Mouse (Mus musculus): ENCODE data around the gene Syne1. TPM values are rescaled to one million over a fixed set of nuclear protein-coding genes. Genes with fewer than 3 reads are reported as not detected.

Syne1 gene
- total RNA-seq, 1 experiment, result 7.1 TPM

- no peak overlapping the region for H3K4me3 ChIP-seq (ENCODE audit: insufficient read depth in 1 of 2, low read depth in 1 of 2, low read length in 2 of 2, poor library complexity in 1 of 2, severe bottlenecking in 1 of 2)
- TF ChIP-seq ZC3H11A (IDR thresholded peaks at IDR 0.05; ENCODE audit: borderline replicate concordance, low read depth, low read length), result no peak
- TF ChIP-seq HCFC1 (IDR thresholded peaks at IDR 0.05; ENCODE audit: borderline replicate concordance, insufficient read depth, low read length), result no peak
- TF ChIP-seq CHD2 (IDR thresholded peaks at IDR 0.05; ENCODE audit: low read depth, low read length), result no peak
- TF ChIP-seq MAFK (IDR thresholded peaks at IDR 0.05; ENCODE audit: insufficient read depth, low read depth, low read length), result no peak
- no peak for TF ChIP-seq ZNF384 (IDR thresholded peaks at IDR 0.05; ENCODE audit: low read depth, low read length)
- H3K36me3 ChIP-seq (ENCODE audit: control insufficient read depth, insufficient read depth, low read length, poor library complexity, severe bottlenecking), result no peaks in the 10 kb centered on the region
- H3K4me1 ChIP-seq (ENCODE audit: control insufficient read depth in 2 of 2, insufficient read depth in 2 of 2, low read length in 2 of 2, poor library complexity in 1 of 2), result no peaks in the 10 kb centered on the region
- no peak overlapping the region for H3K9ac ChIP-seq (ENCODE audit: insufficient read depth, low read depth, low read length, poor library complexity, severe bottlenecking)
- in situ Hi-C loops (cut with MboI; ENCODE audit: low sequenced_read_pairs in 2 of 2, unreplicated experiment in 2 of 2), result loop anchor here in 1 of 2 experiments (25.0 kb wide), 1 partner anchor 755 kb away; no protein-coding TSS in a partner anchor
- H3K9me3 ChIP-seq (ENCODE audit: control insufficient read depth, insufficient read depth, low read depth, low read length), result no peaks in the 10 kb centered on the region
- no peak overlapping the region for H3K27ac ChIP-seq (ENCODE audit: insufficient read depth, low read depth, low read length, poor library complexity, severe bottlenecking)
- DNase-seq (ENCODE audit: low read depth, low spot score), result no peak
Measured at GRCm38 (mm10) chr10:5167481-5167880, 383.8 kb downstream of the Syne1 start.

GRCm38 (mm10) chr10:5165439-5165838 lies 385.8 kb downstream of the Syne1 start:
- Histone ChIP-seq H3K27ac (ENCODE audit: insufficient read depth, low read depth, low read length, poor library complexity, severe bottlenecking) (no peak overlapping the region), H3K9me3 (ENCODE audit: control insufficient read depth, insufficient read depth, low read depth, low read length) (no peaks in the 10 kb centered on the region), H3K4me1 (ENCODE audit: control insufficient read depth in 2 of 2, insufficient read depth in 2 of 2, low read length in 2 of 2, poor library complexity in 1 of 2) (0 out of 4 replicates have a peak, but pooled peaks cover 0 to 1% of the 10 kb centered on the region in 2 experiments), H3K9ac (ENCODE audit: insufficient read depth, low read depth, low read length, poor library complexity, severe bottlenecking) (no peak overlapping the region), H3K36me3 (ENCODE audit: control insufficient read depth, insufficient read depth, low read length, poor library complexity, severe bottlenecking) (no peaks in the 10 kb centered on the region), H3K4me3 (ENCODE audit: insufficient read depth in 1 of 2, low read depth in 1 of 2, low read length in 2 of 2, poor library complexity in 1 of 2, severe bottlenecking in 1 of 2) (no peak overlapping the region)
- TF ChIP-seq MAFK (IDR thresholded peaks at IDR 0.05; ENCODE audit: insufficient read depth, low read depth, low read length) (no peak), ZNF384 (IDR thresholded peaks at IDR 0.05; ENCODE audit: low read depth, low read length) (no peak), CHD2 (IDR thresholded peaks at IDR 0.05; ENCODE audit: low read depth, low read length) (no peak), HCFC1 (IDR thresholded peaks at IDR 0.05; ENCODE audit: borderline replicate concordance, insufficient read depth, low read length) (no peak), ZC3H11A (IDR thresholded peaks at IDR 0.05; ENCODE audit: borderline replicate concordance, low read depth, low read length) (no peak)
- no peak for DNase-seq (ENCODE audit: low read depth, low spot score)
- in situ Hi-C loops (cut with MboI; ENCODE audit: low sequenced_read_pairs in 2 of 2, unreplicated experiment in 2 of 2), result loop anchor here in 1 of 2 experiments (25.0 kb wide), 1 partner anchor 753 kb away; no protein-coding TSS in a partner anchor

GRCm38 (mm10) chr10:5163770-5164169 lies 387.5 kb downstream of the Syne1 start:
- no peak for DNase-seq (ENCODE audit: low read depth, low spot score)
- H3K4me1 ChIP-seq (ENCODE audit: control insufficient read depth in 2 of 2, insufficient read depth in 2 of 2, low read length in 2 of 2, poor library complexity in 1 of 2), result 0 out of 4 replicates have a peak, but pooled peaks cover 0 to 1% of the 10 kb centered on the region in 2 experiments
- TF ChIP-seq MAFK (IDR thresholded peaks at IDR 0.05; ENCODE audit: insufficient read depth, low read depth, low read length) (no peak), CHD2 (IDR thresholded peaks at IDR 0.05; ENCODE audit: low read depth, low read length) (no peak), HCFC1 (IDR thresholded peaks at IDR 0.05; ENCODE audit: borderline replicate concordance, insufficient read depth, low read length) (no peak), ZNF384 (IDR thresholded peaks at IDR 0.05; ENCODE audit: low read depth, low read length) (no peak), ZC3H11A (IDR thresholded peaks at IDR 0.05; ENCODE audit: borderline replicate concordance, low read depth, low read length) (no peak)
- no peak overlapping the region for H3K27ac ChIP-seq (ENCODE audit: insufficient read depth, low read depth, low read length, poor library complexity, severe bottlenecking)
- no peaks in the 10 kb centered on the region for H3K36me3 ChIP-seq (ENCODE audit: control insufficient read depth, insufficient read depth, low read length, poor library complexity, severe bottlenecking)
- in situ Hi-C loops (cut with MboI; ENCODE audit: low sequenced_read_pairs in 2 of 2, unreplicated experiment in 2 of 2), result loop anchor here in 1 of 2 experiments (25.0 kb wide), 1 partner anchor 751 kb away; no protein-coding TSS in a partner anchor
- H3K9me3 ChIP-seq (ENCODE audit: control insufficient read depth, insufficient read depth, low read depth, low read length), result no peaks in the 10 kb centered on the region
- no peak overlapping the region for H3K4me3 ChIP-seq (ENCODE audit: insufficient read depth in 1 of 2, low read depth in 1 of 2, low read length in 2 of 2, poor library complexity in 1 of 2, severe bottlenecking in 1 of 2)
- H3K9ac ChIP-seq (ENCODE audit: insufficient read depth, low read depth, low read length, poor library complexity, severe bottlenecking), result no peak overlapping the region

- no peak for DNase-seq (ENCODE audit: low read depth, low spot score)
- H3K4me1 ChIP-seq (ENCODE audit: control insufficient read depth in 2 of 2, insufficient read depth in 2 of 2, low read length in 2 of 2, poor library complexity in 1 of 2), result 0 out of 4 replicates have a peak, but pooled peaks cover 0 to 1% of the 10 kb centered on the region in 2 experiments
- H3K9me3 ChIP-seq (ENCODE audit: control insufficient read depth, insufficient read depth, low read depth, low read length), result no peaks in the 10 kb centered on the region
- H3K27ac ChIP-seq (ENCODE audit: insufficient read depth, low read depth, low read length, poor library complexity, severe bottlenecking), result no peak overlapping the region
- H3K36me3 ChIP-seq (ENCODE audit: control insufficient read depth, insufficient read depth, low read length, poor library complexity, severe bottlenecking), result no peaks in the 10 kb centered on the region
- in situ Hi-C loops (cut with MboI; ENCODE audit: low sequenced_read_pairs in 2 of 2, unreplicated experiment in 2 of 2), result loop anchor here in 1 of 2 experiments (25.0 kb wide), 1 partner anchor 751 kb away; no protein-coding TSS in a partner anchor
- no peak overlapping the region for H3K9ac ChIP-seq (ENCODE audit: insufficient read depth, low read depth, low read length, poor library complexity, severe bottlenecking)
- no peak for TF ChIP-seq CHD2 (IDR thresholded peaks at IDR 0.05; ENCODE audit: low read depth, low read length)
- TF ChIP-seq ZC3H11A (IDR thresholded peaks at IDR 0.05; ENCODE audit: borderline replicate concordance, low read depth, low read length), result no peak
- no peak for TF ChIP-seq ZNF384 (IDR thresholded peaks at IDR 0.05; ENCODE audit: low read depth, low read length)
- TF ChIP-seq MAFK (IDR thresholded peaks at IDR 0.05; ENCODE audit: insufficient read depth, low read depth, low read length), result no peak
- TF ChIP-seq HCFC1 (IDR thresholded peaks at IDR 0.05; ENCODE audit: borderline replicate concordance, insufficient read depth, low read length), result no peak
- H3K4me3 ChIP-seq (ENCODE audit: insufficient read depth in 1 of 2, low read depth in 1 of 2, low read length in 2 of 2, poor library complexity in 1 of 2, severe bottlenecking in 1 of 2), result no peak overlapping the region
Measured at GRCm38 (mm10) chr10:5163286-5163685, 388.0 kb downstream of the Syne1 start.
